Mouse (Mus musculus): Measurements from ENCODE around the gene Cept1. TPM values are rescaled to one million over a fixed set of nuclear protein-coding genes. Genes with fewer than 3 reads are reported as not detected.

Cept1 gene
- total and polyA plus RNA-seq, 3 experiments: 15.9 to 32.0 TPM; not detected in 1

DNA sequence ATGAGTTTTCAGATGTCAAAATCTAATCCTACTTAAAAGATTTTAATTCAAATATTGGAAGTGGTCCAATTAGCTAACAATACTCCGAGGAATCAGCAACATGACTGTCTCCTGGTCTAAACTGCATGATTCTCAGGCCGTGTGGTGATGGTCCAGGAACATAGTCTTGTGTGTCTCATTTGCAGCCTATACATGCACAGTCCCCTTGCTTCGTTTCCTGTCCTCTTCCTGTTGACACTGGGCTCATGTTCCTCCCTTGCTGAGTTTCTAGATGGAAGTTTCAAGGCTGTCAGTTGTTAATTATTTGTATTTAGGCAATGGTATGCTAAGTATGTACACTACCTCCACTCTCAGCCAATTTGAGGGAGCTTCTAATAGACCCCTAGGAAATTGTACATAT is 50.6 kb downstream of the Cept1 start (continued):
- TF ChIP-seq MEF2A (IDR thresholded peaks at IDR 0.05; ENCODE audit: extremely low read depth, insufficient replicate concordance, low read depth, low read length, poor library complexity, severe bottlenecking): no peak

DNA sequence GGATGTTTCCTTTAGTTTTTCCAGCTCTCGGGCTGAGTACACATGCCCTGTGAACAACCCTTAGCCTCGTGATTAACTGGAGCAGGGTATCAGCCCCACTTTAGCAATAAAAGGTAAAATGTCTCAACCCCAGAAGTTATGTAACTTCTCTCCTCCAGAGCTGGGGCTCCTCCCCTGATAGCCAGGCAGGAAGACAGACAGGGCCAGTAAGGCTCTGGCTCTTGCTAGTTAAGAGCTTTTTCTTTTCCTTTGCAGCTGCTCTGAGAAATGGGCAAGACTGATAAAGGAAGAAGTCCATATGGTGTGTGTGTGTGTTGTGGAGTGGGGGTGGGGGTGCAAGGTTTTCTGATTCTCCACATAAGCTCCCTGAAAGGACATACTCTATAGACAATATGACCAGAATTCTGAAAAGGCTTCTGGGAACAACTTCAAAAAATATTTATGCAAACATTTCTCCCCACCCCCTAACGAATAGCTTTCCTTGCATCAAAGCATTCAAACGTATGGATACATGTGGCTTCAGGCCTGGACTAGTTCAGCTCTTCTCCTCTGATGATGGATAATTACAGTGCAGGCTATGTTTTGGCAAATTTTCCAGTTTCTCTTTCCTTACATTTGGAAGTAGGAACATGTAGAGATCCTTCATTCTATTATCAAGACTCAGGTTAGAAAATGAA is 51.4 kb downstream of the Cept1 start:
- peaks cover 32 to 36% of the 10 kb centered on the region in 2 experiments for H3K4me1 ChIP-seq (ENCODE audit: control insufficient read depth in 1 of 2, insufficient read depth in 2 of 2, low read length in 2 of 2)

DNA sequence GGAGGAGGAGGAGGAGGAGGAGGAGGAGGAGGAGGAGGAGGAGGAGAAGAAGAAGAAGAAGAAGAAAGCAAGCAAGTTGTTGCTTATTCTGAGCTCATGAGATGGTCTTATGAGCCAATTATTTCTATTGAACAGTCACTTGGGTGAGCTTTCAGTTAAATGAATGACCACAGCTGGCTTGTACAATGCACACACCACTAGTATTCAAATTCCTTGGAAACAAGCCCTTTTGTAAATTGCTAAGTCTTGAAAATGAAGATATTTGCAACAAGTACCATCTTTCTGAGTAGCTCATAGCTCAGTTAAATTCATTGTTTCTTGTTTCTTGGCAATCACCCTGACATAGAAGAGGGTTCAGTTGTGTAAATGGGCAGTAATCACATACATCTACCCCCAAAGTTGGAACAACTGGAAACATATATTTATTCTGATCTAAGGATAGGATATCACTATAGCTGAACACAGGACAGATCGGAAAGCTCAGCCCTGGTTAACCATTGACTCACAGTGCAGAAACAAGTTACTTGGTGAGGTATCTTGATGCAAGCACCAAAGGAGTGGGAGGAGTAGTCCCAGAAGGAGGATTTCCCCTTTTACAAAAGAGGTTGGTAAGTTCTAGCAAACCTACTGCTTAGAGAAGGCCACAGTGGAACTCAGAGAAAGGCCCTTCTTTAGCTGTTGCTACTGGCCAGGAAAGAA is 52.1 kb downstream of the Cept1 start:
- DNase-seq (ENCODE audit: low read depth, low spot score): peak; percentile 71
- Histone ChIP-seq H3K4me3 (ENCODE audit: control insufficient read depth in 1 of 2, insufficient read depth in 1 of 2, low read depth in 2 of 2, low read length in 2 of 2) (no peak overlapping the region), H3K79me2 (ENCODE audit: control insufficient read depth, insufficient read depth, low read length, poor library complexity) (no peaks in the 10 kb centered on the region), H3K27ac (ENCODE audit: control insufficient read depth, low read depth, low read length) (peak overlapping the region; percentile 75), H3K27me3 (ENCODE audit: control insufficient read depth in 1 of 2, insufficient read depth in 2 of 2, low read length in 2 of 2) (no peaks in the 10 kb centered on the region), H3K9me3 (replicated peaks; ENCODE audit: insufficient read depth, low read length) (no peaks in the 10 kb centered on the region), H3K9ac (ENCODE audit: control insufficient read depth, low read depth, low read length, poor library complexity, severe bottlenecking) (0 out of 2 replicates have a peak overlapping the region, but pooled peaks have one; percentile 6), H3K4me1 (ENCODE audit: control insufficient read depth in 1 of 2, insufficient read depth in 2 of 2, low read length in 2 of 2) (peaks cover 32 to 36% of the 10 kb centered on the region in 2 experiments), H3K36me3 (ENCODE audit: control insufficient read depth in 1 of 2, insufficient read depth in 2 of 2, low read length in 2 of 2) (peaks cover 0 to 42% of the 10 kb centered on the region in 2 experiments)
- no peak for TF ChIP-seq NELFE (IDR thresholded peaks at IDR 0.05; ENCODE audit: low read depth, low read length)
- TF ChIP-seq MYC (IDR thresholded peaks at IDR 0.05; ENCODE audit: low read depth, low read length): no peak
- TF ChIP-seq CHD1 (IDR thresholded peaks at IDR 0.05; ENCODE audit: low read depth, low read length): no peak
- no peak for TF ChIP-seq BHLHE40 (IDR thresholded peaks at IDR 0.05; ENCODE audit: borderline replicate concordance, low read depth, low read length)
- TF ChIP-seq SMC3 (IDR thresholded peaks at IDR 0.05; ENCODE audit: low read depth, low read length): no peak
- TF ChIP-seq UBTF (IDR thresholded peaks at IDR 0.05; ENCODE audit: borderline replicate concordance, insufficient read depth, low read depth, low read length): no peak
- TF ChIP-seq JUND (IDR thresholded peaks at IDR 0.05; ENCODE audit: low read depth, low read length): no peak
- TF ChIP-seq KAT2A (conservative IDR thresholded peaks at IDR 0.05; ENCODE audit: low read depth, low read length): no peak
- no peak for TF ChIP-seq MXI1 (IDR thresholded peaks at IDR 0.05; ENCODE audit: low read depth, low read length)
- no peak for TF ChIP-seq MAFK (IDR thresholded peaks at IDR 0.05; ENCODE audit: borderline replicate concordance, low read depth, low read length)

More for the DNA sequence above, 51.4 kb downstream of the Cept1 start:
- Histone ChIP-seq H3K79me2 (ENCODE audit: control insufficient read depth, insufficient read depth, low read length, poor library complexity) (no peaks in the 10 kb centered on the region), H3K9me3 (replicated peaks; ENCODE audit: insufficient read depth, low read length) (no peaks in the 10 kb centered on the region), H3K9ac (ENCODE audit: control insufficient read depth, low read depth, low read length, poor library complexity, severe bottlenecking) (0 out of 2 replicates have a peak overlapping the region, but pooled peaks have one; percentile 6), H3K36me3 (ENCODE audit: control insufficient read depth in 1 of 2, insufficient read depth in 2 of 2, low read length in 2 of 2) (peaks cover 0 to 42% of the 10 kb centered on the region in 2 experiments), H3K27ac (ENCODE audit: control insufficient read depth, low read depth, low read length) (peak overlapping the region; percentile 75), H3K27me3 (ENCODE audit: control insufficient read depth in 1 of 2, insufficient read depth in 2 of 2, low read length in 2 of 2) (no peaks in the 10 kb centered on the region), H3K4me3 (ENCODE audit: control insufficient read depth in 1 of 2, insufficient read depth in 1 of 2, low read depth in 2 of 2, low read length in 2 of 2) (no peak overlapping the region)
- peak; percentile 95 for TF ChIP-seq TCF12 (IDR thresholded peaks at IDR 0.05; ENCODE audit: low read depth, low read length)
- TF ChIP-seq CHD2 (IDR thresholded peaks at IDR 0.05; ENCODE audit: low read length): peak; percentile 18; the same call in 1 of the 2 replicates
- TF ChIP-seq ETS1 (IDR thresholded peaks at IDR 0.05; ENCODE audit: low read depth, low read length): peak; percentile 87
- TF ChIP-seq MEF2A (IDR thresholded peaks at IDR 0.05; ENCODE audit: extremely low read depth, insufficient replicate concordance, low read depth, low read length, poor library complexity, severe bottlenecking): no peak
- 0 out of 2 replicates have a peak, but pooled peaks have one; percentile 56 for TF ChIP-seq GATA1 (IDR thresholded peaks at IDR 0.05; ENCODE audit: low read depth, low read length)
- peak; percentile 32; the same call in 1 of the 2 replicates for TF ChIP-seq SIN3A (IDR thresholded peaks at IDR 0.05; ENCODE audit: low read length)
- TF ChIP-seq TAL1 (IDR thresholded peaks at IDR 0.05; ENCODE audit: low read length): peak; percentile 67
- peak; percentile 44 to 87; a peak in 3 of 4 replicates for TF ChIP-seq EP300 (IDR thresholded peaks at IDR 0.05; ENCODE audit: low read depth in 1 of 2, low read length in 2 of 2)
- TF ChIP-seq ZNF384 (IDR thresholded peaks at IDR 0.05; ENCODE audit: low read depth, low read length): no peak
- peak; percentile 78 for DNase-seq (ENCODE audit: low read depth, low spot score)

All from MEL (cell line).